Mouse (Mus musculus): ENCODE data around the gene Syne1.

Gene Syne1

DNA sequence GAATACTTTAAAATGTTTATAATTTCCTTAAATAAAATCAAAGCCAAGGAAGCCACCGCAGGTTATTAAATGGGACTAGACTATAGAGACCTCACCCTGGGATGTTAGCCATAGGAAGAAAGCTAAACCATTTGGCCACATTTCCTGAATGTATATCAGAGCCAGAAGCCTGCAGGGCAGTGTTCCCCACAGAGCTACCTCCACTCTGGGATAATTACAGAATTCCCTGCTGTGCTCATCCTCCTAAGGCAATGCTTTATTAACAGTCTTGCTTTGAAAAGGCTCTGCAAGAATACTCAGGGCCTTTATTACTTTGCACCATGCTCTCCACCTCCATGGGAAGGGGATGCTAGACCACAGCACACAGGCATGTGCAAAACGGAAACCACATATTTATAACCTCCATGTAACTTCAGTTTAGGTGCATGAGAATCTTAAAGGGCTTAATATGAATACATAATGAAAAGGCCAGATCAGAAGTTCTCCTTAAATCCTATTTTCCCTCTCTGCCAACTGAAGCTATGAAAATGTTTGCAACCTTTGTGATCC lies 111.4 kb downstream of the Syne1 start:
- DNase-seq (ENCODE audit: extremely low spot score, low read depth, low spot score) = no peak

GRCm38 (mm10) chr10:5437766-5438165 lies 113.5 kb downstream of the Syne1 start:
- DNase-seq (ENCODE audit: extremely low spot score, low read depth, low spot score) = no peak

GRCm38 (mm10) chr10:5423984-5424383 lies 127.3 kb downstream of the Syne1 start:
- DNase-seq (ENCODE audit: extremely low spot score, low read depth, low spot score) = no peak

DNA sequence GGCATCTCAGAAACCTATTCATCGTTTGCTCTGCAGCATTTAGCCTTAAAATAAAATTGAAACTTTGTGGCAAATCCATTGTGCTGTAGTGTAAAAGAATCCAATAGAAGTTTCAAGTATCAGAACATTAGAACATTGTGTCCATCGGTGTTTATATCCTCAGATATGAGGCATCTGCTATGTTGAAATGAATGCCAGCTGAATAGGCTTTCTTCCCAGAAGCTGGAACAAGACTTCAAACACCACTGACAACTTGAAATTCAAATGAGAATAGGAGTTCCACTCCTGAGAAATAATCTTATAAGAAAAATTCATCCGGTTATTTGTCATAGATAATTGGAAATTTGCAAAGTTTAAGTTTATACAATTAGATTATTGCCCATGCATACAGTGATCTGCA lies 135.6 kb downstream of the Syne1 start:
- no peak for DNase-seq (ENCODE audit: extremely low spot score, low read depth, low spot score)

DNA sequence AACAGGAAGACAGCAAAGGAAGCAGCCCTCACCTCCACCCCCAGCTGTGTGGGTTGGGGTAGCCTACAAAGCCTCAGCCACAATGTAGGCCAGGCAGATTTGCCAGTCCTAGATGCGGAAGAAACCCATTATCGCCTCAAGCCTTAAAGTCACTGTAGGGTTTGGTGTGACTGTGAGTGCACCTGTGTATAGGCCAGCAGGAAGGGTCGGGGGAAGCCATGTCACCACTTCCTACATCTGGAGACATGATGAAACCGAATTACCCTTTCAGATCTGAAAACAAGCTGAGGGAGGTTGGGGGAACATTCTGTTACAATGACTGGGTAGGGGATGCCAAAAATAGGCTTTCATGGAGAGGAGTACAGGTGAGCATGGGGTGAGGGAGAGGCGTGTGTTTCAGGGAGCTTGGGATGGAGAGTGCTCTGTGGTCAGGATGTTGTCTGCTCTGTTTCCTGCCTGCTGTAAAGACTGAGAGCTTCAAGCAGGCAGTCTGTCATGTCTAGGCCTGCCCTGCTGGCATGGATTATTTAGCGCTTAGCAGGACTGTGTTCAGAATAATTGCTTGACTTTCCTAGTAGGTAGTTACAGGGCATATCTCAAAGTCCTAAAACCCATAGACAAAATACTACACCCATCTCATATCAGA lies 167.0 kb downstream of the Syne1 start:
- no peak for DNase-seq (ENCODE audit: extremely low spot score, low read depth, low spot score)

DNA sequence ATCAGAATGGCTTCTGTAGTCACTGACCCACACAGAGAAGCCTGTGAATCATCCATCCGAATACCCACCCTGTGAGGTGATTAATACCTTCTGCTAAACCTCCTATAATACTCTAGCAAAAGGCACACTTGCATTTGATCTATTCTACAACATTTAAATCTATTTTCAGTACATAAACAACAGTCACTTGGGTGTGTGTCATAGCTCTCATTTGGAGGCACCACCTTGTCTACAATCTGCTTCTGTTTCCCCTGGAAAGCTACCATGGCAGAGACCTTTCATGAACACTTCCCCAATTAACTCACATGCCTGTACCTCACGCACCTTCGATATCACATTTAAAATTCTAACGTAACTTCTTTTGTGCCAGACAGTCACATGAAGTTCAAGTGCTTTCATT lies 169.7 kb downstream of the Syne1 start:
- DNase-seq (ENCODE audit: extremely low spot score, low read depth, low spot score) = no peak

DNA sequence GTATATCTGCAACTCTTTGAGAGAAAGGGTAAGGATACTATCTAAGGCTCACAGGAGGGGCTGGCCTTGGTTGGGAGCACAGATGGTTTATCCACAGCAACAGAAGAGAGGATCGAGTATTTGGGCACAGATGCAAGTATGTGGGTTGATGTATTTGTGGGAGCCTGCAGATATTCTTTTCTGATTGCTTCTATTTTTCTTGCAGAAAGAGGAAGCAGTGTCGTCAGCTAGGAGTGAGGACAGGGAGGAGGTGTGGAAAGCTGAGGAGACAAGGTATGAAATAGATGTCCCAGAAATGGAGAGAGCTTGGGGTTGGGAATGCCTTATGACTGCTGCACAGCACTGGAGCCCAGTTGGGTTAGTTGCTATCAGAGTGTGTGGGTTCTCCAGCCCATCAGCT lies 172.3 kb downstream of the Syne1 start:
- DNase-seq (ENCODE audit: extremely low spot score, low read depth, low spot score) = no peak

- DNase-seq (ENCODE audit: extremely low spot score, low read depth, low spot score) = no peak
These were observed 181.7 kb downstream of the Syne1 start for GRCm38 (mm10) chr10:5369599-5369998.

DNA sequence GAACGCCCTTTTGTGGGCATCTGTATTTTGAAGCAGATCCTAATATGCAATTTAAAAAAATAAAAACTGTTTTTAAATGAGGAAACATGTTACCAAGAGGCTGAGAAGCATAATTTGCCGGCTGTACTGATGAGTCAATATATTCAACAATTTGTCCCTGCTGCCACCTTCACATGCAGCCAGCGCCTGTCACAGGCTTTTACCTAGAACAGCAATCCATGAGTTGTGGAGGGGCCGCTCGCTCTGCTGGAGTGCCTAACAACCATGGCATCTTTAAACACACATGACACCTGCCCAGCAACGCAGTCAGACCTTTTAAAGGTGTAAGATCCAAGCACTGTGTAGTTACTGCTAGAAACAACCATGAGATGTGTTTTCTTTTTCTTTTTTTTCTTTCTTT lies 183.0 kb downstream of the Syne1 start:
- no peak for DNase-seq (ENCODE audit: extremely low spot score, low read depth, low spot score)

DNA sequence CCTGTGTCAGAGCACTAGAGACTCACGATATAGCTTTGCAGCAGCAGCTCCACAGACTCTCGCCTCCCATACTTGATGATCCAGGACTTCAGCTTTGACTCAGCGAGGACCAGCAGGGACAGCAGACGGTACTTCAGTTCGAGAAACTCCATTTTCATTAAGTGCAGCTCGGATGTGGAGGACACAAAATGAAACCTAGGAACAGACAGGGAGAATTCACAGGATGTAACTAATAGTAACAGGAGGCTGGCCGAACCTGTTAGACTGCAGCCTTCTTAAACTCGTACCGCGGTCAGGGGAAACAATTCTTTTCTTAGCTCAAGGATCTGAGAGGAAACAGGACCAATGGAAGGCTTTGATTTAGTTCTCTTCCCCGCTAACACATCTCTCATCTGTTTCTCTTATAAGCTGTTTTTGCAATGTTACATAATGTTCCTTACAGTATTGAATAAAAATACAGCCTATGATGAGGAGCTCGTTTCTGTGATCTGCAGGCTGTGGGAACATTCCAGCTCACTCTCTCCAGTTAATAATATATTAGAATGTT lies 183.7 kb downstream of the Syne1 start:
- no peak for DNase-seq (ENCODE audit: extremely low spot score, low read depth, low spot score)

DNA sequence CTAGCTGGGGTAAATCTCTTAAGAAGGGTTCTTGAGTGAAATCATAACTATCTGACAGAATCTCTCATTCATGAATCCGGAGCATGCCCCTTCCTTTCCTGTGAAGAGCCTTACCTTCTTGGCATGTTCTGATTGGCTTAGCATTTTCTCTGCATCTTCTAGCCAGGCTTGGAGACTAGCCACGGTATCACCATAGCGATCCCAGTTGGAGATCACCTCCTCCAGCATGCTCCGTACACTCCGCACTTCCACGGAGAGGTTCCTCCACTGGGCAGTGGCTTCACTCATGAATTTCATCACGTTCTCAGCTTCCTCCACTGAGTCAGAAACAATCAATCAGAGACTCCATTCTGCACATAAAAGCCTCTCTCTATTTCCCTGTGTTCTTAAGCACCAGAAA lies 190.7 kb downstream of the Syne1 start:
- no peak for DNase-seq (ENCODE audit: extremely low spot score, low read depth, low spot score)

DNA sequence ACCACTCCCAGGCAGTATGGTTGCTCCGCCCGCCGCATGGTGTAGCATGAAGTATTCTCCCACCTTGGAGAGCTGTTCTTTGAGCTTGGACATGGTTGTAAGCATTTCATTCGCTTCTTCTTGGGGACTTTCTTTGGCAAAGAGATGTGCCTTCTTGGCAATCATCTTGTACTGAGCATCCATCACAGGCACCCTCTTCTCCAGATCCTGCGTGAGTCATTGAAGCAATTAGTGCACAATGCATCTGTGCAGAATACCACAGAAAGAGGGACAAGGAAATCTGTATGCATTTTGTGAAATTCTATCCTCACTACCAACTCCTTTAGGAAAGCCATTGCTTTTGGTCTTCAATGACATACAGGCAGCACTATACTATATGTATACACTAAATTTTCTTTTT lies 194.7 kb downstream of the Syne1 start:
- DNase-seq (ENCODE audit: extremely low spot score, low read depth, low spot score) = no peak

- no peak for DNase-seq (ENCODE audit: extremely low spot score, low read depth, low spot score)
These were observed 197.9 kb downstream of the Syne1 start for GRCm38 (mm10) chr10:5353390-5353789.

- DNase-seq (ENCODE audit: extremely low spot score, low read depth, low spot score) = no peak
These were observed 204.4 kb downstream of the Syne1 start for GRCm38 (mm10) chr10:5346911-5347310.

DNA sequence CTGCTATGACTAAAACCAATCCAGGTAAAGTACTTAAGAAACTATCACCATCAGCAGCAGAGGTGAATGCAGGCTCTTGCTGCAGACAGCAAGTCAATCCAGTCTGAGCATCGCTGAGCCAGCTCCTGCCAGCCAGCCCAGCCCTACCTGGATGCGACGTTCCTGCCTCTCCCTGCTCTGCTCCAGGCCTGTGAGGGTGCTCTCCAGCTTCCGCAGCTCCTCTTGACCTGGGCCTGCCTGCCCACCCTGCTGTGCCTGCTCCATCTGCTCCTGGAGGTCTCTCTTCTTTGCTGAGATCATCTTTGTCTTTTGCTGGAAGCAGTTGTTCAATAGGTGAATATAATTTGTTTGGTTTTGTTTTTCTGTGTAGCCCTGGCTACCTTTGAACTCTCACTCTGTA lies 208.1 kb downstream of the Syne1 start:
- no peak for DNase-seq (ENCODE audit: extremely low spot score, low read depth, low spot score)

- no peak for DNase-seq (ENCODE audit: extremely low spot score, low read depth, low spot score)
These were observed 214.9 kb downstream of the Syne1 start for GRCm38 (mm10) chr10:5336394-5336793.

- DNase-seq (ENCODE audit: extremely low spot score, low read depth, low spot score) = no peak
These were observed 218.5 kb downstream of the Syne1 start for GRCm38 (mm10) chr10:5332801-5333200.

GRCm38 (mm10) chr10:5326716-5327115 lies 224.6 kb downstream of the Syne1 start:
- DNase-seq (ENCODE audit: extremely low spot score, low read depth, low spot score) = no peak

DNA sequence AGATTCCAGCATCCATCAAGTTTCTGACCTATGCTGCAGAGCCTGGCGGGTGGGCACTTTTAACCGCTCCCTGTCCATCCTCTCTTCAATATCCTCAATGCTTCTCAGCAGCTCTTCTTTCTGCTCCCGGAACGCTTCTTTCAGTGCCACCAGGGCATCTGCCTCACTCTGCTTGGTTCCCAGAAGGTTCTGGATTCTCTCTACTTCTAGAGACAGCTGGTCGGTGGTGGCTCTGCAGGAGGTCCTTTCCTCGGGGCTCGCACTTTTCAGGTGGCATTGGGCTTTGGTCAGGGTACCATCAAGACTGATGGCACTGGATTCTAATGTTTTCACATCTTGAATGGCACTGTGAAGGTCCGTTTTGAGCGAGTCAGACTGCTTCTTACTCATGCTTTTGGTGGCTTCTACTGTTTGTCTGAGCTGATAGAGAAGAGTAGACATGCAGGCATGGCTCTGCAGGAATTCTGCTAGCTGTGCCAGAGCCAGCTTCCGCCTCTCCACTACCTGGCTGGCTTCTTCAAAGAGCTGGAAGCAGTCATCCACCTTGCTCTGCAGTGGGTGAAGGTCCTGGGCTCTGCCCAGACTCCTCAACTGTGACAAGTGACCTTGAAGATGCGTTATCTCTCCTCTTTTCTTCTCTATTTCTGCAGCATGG lies 227.4 kb downstream of the Syne1 start:
- no peak for DNase-seq (ENCODE audit: extremely low spot score, low read depth, low spot score)

GRCm38 (mm10) chr10:5322562-5322961 lies 228.7 kb downstream of the Syne1 start:
- no peak for DNase-seq (ENCODE audit: extremely low spot score, low read depth, low spot score)

GRCm38 (mm10) chr10:5317602-5318001 lies 233.7 kb downstream of the Syne1 start:
- peak; percentile 39 for DNase-seq (ENCODE audit: extremely low spot score, low read depth, low spot score)

DNA sequence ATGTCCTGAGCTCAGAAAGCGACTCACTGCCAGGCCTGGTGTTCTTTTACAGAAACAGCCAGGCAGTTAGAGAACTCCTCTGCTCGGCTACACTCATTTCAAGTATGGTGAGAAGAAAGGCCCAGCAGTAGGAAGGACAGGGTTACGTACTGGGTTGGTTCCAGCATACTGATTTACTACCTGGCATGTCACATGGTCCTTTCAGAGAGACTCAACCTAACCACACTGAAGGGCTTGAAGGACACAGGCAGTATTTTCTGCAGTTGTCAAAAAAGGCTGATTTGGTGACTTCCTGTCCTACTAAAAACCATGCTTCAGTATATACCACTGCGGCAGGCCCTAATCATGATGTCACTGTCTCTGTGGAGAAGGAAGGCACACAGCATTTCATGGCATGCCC lies 238.8 kb downstream of the Syne1 start:
- no peak for DNase-seq (ENCODE audit: extremely low spot score, low read depth, low spot score)
